12 mouse cellular contexts compared by ENCODE assay signal in the genomic region with DNA sequence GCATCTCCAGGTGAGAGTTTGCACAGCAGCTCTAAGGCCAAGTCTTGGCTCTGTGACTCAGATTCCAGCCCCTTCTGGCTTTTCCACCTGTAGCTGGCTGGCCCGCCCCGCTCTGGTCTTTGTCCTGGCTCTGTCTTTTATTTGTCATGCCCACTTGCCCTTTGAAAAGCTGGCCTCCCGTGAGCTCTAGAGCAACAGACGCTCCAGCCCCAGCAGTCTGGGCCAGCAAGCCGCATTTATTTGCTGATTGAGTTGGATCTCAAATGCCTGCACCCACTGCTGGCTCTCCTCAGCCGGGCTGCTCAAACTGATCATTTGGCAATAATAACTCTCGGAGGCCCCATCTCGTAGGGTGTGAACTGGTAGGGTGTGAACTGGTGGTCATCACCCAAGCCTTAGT.
DNase-seq lines count a peak whose midpoint lies in the region; ATAC-seq and TF ChIP-seq lines count a peak whose summit lies in the region.
"Had no signal": no experiment of that assay in that cellular context is flagged by ENCODE, and none has a peak within 500 bp of the region (broad histone marks: within the 10 kb centered on the region; RNA-seq: fewer than 3 reads in every experiment).

No protein-coding gene starts in this region.

- TF ChIP-seq CTCF in kidney, postnatal 0 days (IDR thresholded peaks at IDR 0.05; ENCODE audit: low read depth): no peak

- H3K36me3 ChIP-seq in kidney, postnatal 0 days (ENCODE audit: insufficient read depth, low read length): no peaks in the 10 kb centered on the region
- no peaks in the 10 kb centered on the region for H3K36me3 ChIP-seq in stomach, embryonic 15.5 days

- no peaks in the 10 kb centered on the region for H3K27me3 ChIP-seq in kidney, postnatal 0 days (ENCODE audit: insufficient read depth, low read length)
- H3K27me3 ChIP-seq in stomach, embryonic 15.5 days (replicated peaks): no peaks in the 10 kb centered on the region

- ATAC-seq in kidney, postnatal 0 days (replicated peaks; ENCODE audit: low FRiP score, low read depth): peak; percentile 65
- peak; percentile 28; the same call in 1 of the 2 replicates for ATAC-seq in stomach, embryonic 15.5 days (ENCODE audit: insufficient read depth, low FRiP score, low read depth)
- ATAC-seq: inflammation-experienced regulatory T-cells, adult 6 months had no signal

- WGBS in kidney, postnatal 0 days: 40% methylated on average over 8 of the region's 8 CpGs
- 53% methylated on average over 8 of the region's 8 CpGs for WGBS in stomach, embryonic 15.5 days

- peak; percentile 63 to 68 for DNase-seq in cerebellum, postnatal 10 days
- DNase-seq in cerebellum, adult 8-10 months: no peak
- peak; percentile 60 to 71 for DNase-seq in lung, adult 18-20 months
- no peak for DNase-seq in lung, postnatal 14 days
- no peak for DNase-seq in kidney, postnatal 0 days (ENCODE audit: low spot score)
- no peak for DNase-seq in neural tube, embryonic 10.5 days (ENCODE audit: extremely low spot score, low spot score)
- DNase-seq in spleen, postnatal 14 days (ENCODE audit: low spot score in 2 of 2): no peak
- DNase-seq: cerebellum, adult 11-12 months; embryo, embryonic 11 days; heart, postnatal 10 days had no signal

- no peaks in the 10 kb centered on the region for H3K9me3 ChIP-seq in kidney, postnatal 0 days (replicated peaks; ENCODE audit: low read length)
- H3K9me3 ChIP-seq in stomach, embryonic 15.5 days: no peaks in the 10 kb centered on the region

- H3K4me3 ChIP-seq in kidney, postnatal 0 days (replicated peaks; ENCODE audit: low read depth, low read length): no peak overlapping the region
- no peak overlapping the region for H3K4me3 ChIP-seq in stomach, embryonic 15.5 days (replicated peaks)

- no peak overlapping the region for H3K4me2 ChIP-seq in kidney, postnatal 0 days (ENCODE audit: low read length)
- no peak overlapping the region; the same call in 1 of the 2 replicates for H3K4me2 ChIP-seq in stomach, embryonic 15.5 days

- no peak overlapping the region for H3K9ac ChIP-seq in kidney, postnatal 0 days (ENCODE audit: low read depth, low read length)
- H3K9ac ChIP-seq in stomach, embryonic 15.5 days: no peak overlapping the region

- H3K4me1 ChIP-seq in kidney, postnatal 0 days (replicated peaks; ENCODE audit: insufficient read depth, low read length): peaks cover 7% of the 10 kb centered on the region
- 0 out of 2 replicates have a peak, but pooled peaks cover 3% of the 10 kb centered on the region for H3K4me1 ChIP-seq in stomach, embryonic 15.5 days

- peak overlapping the region; percentile 51; the same call in 1 of the 2 replicates for H3K27ac ChIP-seq in kidney, postnatal 0 days
- peak overlapping the region; percentile 59 for H3K27ac ChIP-seq in stomach, embryonic 15.5 days

Comparison
In these comparisons a context has a peak if more than half of its experiments do, and no peak if none do; other contexts are left out.
1. DNase-seq: peak in cerebellum, postnatal 10 days (2 of 2) and lung, adult 18-20 months (2 of 2); none in cerebellum, adult 8-10 months (single experiment), lung, postnatal 14 days (single experiment), kidney, postnatal 0 days (single experiment), neural tube, embryonic 10.5 days (single experiment) and spleen, postnatal 14 days (0 of 2).